Mouse (Mus musculus) megakaryocyte-erythroid progenitor cell, adult 5-6 weeks (primary cell): ENCODE data around the gene Cd9. TPM values are rescaled to one million over a fixed set of nuclear protein-coding genes. Genes with fewer than 3 reads are reported as not detected.
A peak's percentile ranks its signal among the peaks of the same experiment; 100 is the strongest.

ENCODE experiments used
- ATAC-seq: replicated peaks from 2 replicates; pipeline ENCODE4 v1.8.0; 2016; ENCODE audit warnings: mild to moderate bottlenecking, inconsistent platforms; ENCODE audit not compliant: severe bottlenecking, poor library complexity, low FRiP score, low TSS enrichment
- total RNA-seq, 2 experiments: library from RNA; stranded (forward) in 1 of 2; stranded (reverse) in 1 of 2; fragments of 200-1000, 215-1000 nt in 1 of 2; fragments of >200 nt in 1 of 2; fragmentation: Nextera tagmentation in 1 of 2; gene quantifications; 2 replicates each; pipeline ENCODE4 v1.2.3; 2014 to 2017

Cd9 gene
- total RNA-seq, 2 experiments from 2014 or later = 9.5 to 34.1 TPM

DNA sequence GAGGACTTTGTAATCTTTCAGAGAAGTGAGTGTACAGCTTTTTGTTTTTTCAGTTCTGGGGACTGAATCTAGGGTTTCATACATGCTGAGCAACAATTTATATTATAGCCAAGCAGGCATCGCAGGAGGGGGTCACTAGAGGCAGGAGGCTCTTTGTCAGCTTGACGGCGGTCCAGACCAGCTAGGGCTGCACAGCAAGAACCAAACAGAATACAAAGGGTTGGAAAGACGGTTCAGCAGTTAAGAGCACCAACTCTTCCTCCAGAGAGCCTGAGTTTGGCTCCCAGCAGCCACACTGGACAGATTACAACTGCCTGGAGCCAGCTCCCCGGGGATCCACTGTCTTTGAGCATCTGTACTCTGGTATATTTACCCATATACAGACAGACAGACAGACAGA is 40.3 kb downstream of the Cd9 start:
- ATAC-seq = no peak

DNA sequence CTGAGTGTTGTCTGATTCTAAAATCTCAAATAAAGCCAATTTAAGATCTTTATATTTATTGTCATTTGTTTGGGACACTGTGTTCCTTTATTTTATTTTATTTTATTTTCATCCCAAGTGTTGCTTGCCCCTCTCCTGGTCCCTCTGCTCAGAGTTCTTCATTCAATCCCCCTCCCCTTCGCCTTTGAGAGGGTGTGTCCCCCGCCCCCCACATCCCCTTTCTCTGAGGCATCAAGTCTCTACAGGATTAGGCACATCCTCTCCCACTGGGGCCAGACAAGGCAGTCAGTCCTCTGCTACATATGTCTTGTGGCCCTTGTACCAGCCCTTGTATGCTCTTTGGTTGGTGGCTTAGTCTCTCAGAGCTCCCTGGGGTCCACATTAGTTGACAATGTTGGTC is 46.9 kb downstream of the Cd9 start:
- ATAC-seq = no peak

DNA sequence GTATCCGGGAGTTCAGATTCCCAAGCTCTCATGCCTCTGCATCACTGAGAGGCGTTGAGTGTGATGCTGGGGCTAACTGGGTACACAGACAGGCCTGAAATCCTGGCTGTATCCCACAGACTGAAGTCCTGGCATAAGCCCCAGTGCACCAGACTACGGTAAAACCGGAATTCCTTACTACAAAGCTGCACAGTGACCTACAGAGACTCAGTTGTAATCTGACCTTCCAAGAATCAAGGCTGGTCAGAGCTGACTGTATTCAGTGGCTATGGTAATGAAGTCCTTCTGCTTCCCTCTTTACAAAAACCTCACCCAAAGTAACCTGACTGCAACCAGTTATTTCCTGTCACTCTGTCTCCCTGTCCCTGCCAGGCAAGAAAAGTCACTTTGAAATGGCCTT is 47.4 kb downstream of the Cd9 start:
- ATAC-seq = no peak

DNA sequence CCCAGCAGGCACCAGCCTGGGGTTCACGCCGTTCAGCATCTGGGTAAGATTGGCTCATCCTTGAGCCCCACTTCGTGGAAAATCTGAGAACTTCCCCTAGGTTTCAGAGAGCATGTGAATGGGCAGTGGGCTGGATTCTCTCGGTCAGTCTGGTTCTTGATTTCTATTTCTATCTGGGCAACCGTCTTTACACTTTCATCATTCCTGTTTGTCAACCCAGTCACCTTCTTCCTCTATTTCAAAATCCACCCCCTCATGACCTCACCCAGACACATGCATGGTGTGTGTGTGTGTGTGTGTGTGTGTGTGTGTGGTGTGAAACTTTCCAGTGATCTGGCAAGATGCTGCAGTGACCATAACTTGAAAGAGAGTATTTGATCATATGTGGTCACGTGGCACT is 49.2 kb downstream of the Cd9 start:
- ATAC-seq = no peak

DNA sequence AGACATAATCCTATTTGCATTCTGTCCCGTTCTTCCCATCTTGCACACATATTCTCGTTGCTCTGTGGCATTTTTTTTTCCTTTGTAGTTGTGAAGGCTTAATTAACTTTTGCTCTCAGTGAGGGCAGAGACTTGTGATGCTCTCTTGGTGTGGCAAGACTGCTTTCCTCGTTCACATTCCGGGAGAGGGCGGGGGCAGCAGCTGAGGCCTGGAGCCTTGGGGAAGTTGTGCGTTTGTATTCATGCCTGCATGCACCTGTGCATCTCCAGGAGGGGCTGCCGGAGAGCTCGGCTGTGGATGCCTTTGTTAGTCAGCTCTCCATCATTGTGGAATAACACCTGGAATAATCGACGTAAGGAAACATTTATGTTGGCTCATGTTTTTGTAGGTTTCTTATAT is 52.0 kb downstream of the Cd9 start:
- no peak for ATAC-seq

DNA sequence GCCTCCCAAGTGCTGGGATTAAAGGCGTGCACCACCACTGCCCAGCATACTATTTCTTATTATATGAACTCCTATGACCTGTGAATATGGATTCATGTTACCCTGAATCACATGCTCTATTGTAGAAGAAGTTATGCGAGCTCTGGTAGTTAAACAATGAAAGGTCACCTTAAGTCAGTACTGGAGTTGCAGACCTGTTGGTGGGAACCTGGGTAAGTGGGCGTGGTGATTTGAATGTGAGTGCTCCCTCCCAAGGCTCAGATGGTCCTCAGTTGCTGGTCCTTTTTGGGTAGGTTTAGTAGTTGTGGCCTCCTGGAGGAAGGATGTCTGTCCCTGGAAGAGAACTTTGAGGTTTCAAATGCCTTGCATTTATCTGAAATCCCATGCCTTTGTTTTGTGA is 57.8 kb downstream of the Cd9 start:
- ATAC-seq = no peak

DNA sequence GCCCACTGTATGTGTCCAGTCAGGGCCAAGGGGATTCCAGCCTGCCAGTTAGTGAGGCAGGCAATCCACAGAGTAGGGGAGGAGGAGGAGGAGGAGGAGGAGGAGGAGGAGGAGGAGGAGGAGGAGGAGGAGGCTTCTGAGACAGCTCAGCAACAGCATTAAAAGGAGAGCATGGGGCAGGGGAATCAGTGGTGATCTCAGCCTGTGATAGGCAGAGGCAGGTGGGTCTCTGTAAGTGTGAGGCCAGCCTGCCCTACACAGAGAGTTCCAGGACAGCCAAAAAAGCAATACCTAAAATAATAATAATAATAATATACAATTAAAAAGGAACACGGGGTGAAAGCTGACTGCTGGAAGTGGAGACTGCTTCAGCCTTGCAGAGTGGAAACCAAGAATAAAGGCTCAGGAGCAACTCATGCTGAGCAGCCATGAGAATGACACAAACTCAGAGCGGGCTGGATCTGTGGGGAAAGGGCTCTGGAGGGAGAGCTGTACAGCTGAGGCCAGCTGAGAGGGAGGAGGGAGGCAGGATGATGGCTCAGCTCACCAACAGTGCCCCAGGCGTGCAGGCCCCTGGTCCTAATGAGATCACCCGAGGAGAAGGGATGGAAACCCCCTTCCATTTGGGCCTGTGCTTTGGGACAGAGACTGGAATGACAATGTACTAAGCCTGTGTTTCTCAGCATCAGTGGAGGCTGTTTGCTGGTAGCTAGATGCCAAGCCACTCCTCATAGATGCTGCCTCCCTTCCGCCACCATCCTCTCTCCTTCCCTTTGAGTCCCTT is 59.7 kb downstream of the Cd9 start:
- no peak for ATAC-seq

DNA sequence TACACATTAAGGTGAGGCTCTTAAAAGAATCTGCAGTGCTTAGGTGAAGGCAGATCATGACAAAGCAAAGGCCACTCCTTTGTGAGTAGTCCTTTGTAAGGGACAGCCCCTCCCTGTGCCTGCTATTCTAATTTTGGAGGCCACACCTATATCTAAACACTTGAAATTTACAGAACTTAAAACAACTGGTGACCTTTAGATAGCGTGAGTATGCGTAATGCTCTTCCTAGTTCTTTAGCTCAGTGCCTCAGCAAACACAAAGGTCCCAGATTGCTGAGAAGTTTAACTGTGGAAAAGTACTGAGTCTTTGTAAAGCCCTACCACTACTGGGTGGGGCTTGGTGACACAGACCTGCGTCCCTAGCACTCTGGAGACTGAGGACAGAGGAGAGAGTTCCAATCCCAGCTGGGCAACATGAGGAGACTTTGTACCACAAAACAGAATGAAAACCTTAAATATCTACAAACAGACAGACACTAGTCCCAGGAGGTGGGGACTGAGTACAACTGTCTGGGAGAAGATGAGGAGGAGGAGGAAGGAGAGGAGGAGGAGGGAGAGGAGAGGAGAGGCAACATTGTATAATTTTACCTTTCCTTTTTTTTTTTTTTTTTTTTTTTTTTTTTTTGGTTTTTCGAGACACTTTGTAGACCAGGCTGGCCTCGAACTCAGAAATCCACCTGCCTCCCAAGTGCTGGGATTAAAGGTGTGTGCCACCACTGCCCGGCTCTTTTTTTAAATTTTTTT is 60.7 kb downstream of the Cd9 start:
- ATAC-seq = peak; percentile 62

DNA sequence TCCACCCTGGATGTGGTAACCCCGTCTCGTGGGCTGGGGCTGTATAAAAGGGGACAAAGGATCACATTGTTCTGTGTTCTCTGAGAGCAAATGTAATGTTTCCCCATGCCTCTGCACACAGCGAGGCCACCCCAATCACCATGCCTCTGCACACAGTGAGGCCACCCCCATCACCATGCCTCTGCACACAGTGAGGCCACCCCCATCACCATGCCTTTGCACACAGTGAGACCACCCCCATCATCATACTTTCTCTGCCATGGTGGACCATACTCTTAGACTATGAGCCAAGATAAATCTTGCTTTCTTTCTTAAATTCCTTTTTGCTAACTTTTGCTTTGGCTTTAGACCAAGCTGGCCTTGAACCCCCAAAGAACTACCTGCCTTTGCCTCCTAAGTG is 61.3 kb downstream of the Cd9 start:
- ATAC-seq = no peak

DNA sequence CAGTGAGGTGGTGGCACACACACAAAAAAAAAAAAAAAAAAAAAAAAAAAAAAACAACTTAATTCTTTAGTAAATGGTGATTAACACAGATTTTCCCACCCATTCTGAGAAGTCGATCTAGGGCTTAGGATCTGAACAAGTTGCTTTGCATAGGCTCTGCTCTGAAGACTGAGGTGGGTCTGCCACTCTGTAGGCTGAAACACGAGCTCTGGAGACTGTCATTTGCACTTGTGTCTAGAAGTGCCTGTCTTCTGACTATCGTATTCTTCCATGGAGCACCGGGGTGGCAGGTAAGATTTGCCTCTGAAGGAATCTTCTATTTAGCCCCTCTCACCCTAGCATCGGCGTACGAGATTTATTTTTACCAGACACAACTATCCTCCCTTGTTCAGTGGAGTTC is 62.1 kb downstream of the Cd9 start:
- ATAC-seq = no peak

DNA sequence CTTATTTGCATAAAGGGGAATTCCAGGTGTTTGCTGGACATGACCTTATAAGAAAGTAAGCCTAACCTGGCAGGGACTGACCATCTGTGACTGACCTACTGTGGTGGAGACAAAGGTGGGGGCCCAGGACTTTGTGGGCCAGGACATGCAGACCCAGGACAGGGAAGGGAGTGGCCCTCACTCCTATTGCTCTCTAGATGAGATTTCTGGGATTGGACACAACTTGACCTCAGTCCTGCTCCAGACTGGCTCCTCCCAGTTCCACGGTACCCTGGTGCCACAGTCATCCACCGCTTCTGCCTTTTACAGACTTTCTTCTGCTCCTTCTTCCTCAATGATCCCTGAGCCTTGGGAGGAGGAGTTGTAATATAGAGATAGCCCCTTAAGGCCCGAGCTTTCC is 63.6 kb downstream of the Cd9 start:
- ATAC-seq = no peak

DNA sequence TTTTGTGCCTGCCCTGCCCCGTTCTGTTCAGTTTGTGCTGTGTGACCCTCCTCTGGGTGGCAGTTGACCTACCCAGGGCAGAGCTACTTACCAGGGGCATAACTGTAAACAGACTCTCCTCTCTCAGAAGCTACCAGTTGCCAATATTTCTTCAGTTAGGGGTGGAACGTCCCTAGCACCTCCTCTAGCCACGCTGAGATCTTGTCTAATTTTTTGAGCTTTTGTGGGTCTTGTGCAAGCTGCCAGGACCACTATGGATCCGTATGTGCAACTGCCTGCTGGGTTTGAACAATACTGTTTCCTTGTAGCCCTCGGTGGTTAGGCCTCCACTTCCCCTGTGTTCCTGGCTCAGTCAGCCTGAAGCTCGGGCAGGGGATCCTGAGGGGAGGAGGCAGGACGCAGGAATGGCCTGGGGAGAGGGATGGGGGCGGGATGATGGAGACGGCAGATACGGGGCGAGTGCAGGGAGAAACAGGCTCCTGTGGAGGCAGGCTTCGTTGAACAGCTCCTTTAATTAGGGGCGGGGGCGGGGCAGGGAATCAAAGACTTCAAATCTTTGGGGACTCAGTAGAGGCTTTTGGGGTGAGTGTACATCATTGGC is 64.1 kb downstream of the Cd9 start:
- ATAC-seq = no peak

DNA sequence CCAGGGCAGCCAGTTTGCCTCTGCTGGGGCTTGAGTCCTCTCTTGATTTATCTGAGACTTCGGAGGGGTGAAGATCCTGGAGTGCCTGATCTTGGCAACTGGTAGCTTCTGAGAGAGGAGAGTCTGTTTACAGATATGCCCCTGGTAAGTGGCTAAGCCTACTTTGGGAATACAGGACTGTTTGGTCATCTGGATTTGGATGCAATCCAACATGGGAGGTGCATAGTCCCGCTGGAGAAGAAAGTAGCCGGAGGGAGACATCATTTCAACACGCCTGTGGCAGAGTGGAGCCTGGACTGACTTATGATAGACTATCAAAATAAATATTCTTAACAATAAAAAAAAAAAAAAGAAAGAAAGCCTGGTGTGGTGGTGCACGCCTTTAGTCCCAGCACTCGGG is 64.8 kb downstream of the Cd9 start:
- no peak for ATAC-seq

DNA sequence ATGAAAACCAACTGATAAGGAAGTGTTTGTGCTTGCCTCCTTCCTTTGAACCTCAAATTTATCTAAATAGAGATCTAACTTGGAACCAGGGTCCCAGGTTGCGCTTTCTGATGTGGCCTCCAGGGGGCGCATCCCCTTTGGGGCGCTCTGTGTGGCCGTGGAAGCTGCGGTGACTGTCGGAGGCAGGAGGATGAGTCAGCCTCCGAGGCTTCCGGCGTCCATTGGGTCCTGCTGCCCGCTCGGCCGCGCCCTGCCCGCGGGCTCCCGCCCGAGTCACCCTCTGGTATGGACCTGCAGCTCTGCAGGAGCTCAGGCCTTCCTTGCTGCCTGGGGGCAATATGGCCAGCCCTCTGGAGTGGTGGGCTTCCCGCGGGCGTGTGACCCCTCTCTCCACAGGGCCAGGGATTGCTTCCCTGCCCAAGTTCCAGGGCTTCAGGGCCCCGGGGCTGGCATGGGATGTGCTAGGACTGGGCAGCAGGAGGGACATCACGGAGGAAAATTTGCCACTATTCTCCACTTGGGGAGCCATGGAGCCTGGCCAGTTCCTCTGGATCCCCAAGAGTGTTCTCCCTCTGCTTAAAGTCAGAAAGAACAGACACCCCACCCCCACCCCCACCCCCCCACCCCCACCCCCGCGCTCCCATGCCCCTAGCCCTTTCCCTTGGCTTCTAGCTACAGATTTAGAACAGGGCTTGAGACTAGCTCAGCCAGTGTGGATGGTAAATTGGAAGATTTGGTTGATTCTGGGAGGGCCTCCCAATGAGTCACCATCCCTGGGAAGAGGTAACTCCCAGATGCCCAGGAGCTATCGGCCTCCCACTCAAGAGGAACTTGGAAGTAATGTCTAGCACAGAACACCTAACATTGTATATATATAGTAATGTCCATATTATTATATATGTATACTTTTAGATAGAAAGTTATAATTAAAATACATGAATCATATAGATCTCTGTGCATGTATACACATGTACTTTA is 67.9 kb downstream of the Cd9 start:
- ATAC-seq = peak; percentile 76

DNA sequence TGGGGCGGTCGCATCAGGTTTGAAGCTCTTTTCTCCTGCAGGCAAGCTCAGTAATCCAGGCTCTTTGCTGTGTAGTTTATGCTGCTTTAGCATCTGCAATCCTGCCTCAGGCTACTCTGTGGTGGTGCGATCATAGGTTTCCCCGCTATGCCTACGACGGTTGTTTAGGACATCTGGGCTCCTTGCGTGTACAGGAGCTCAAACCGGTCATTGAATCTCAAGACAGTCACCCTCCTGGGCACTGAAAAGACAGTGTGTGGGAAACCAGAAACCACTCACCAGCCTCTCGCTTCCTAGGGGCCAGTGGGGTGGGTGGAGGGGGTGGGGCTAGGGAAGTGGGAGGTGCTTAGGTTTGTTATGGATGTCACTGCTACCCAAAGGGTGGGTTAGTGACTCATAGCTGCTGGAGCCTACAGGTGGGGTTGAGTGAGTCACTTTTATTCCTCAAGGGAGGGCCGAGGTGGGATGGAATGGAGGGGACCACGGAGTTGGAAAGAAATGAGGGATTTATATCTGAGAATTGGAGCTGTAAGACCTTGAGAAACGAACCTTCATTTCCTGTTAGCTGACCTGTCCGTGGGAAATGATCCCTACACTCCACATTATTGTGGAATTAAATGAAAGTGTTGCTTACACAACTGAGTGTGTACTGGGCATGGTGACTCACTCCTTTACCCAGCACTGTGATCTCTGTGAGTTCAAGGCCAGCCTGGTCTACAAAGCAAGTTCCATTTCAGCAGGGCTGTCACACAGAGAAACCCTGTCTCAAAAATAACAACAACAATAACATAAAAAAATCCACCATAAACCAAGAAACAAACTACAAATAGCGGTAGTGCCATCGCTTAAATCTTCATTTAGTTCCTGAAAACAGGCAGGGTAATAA is 69.1 kb downstream of the Cd9 start:
- no peak for ATAC-seq

DNA sequence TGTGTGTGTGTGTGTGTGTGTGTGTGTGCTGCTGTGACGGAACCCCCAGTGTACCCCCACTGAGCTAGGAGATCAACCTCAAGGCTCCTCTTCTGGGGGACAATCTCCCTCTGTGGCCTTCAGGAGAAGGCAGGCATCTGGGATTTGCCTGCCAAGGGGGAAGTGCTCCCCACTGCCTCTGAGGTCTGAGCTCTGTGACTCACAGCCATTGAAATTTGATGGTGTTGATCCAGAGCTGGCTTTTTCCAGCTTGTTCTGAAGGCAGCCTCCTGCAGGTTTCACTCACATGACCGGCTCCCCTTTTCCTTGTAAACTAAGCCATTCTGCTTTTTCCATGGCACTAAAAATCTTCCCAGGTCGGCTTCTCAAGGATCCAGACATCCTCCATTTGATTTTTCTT is 70.4 kb downstream of the Cd9 start:
- no peak for ATAC-seq

DNA sequence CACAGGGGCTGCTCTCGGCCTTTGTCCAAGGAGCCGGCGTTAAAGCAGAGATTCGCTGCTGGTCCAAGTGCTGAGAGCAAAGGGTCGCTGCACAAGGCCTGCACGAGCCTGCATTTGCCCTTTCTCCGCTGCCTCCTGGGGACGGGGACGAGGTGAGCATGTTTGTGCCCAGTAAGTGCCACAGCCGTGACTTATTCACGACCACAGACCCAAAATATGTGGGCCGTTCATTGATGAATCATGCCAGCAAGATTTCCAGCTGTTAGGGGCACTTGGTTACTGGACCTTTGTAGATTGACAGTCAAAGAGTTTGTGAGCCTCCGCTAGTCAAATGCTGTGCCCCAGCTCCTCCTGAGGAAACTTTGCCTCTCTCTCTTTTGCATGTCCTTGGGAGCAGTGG is 71.1 kb downstream of the Cd9 start:
- ATAC-seq = no peak

DNA sequence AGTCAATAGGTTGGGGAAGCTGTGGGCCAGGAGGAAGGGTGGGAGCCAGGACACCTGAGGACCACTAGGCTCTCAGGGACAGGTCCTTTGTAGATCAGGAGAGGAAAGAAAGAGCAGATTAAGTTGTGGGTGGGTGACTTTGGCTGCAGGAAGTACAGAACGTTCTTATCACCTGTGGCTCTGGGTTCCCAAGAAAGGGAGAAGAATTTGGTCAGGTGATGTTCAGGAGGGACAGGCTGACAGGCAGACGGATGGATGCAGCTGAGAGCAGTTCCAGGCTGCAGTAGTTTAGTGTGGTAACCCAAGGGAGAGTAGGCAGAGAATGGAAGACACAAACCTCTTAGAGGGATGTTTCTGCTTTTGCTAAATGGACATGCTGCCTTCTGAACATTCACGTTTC is 71.5 kb downstream of the Cd9 start:
- no peak for ATAC-seq
